Mouse (Mus musculus): ENCODE results near the gene Kdelr2. TPM values are rescaled to one million over a fixed set of nuclear protein-coding genes. Genes with fewer than 3 reads are reported as not detected.

The Kdelr2 gene
- polyA plus RNA-seq, 1 experiment from 2014 or later = 128 TPM

DNA sequence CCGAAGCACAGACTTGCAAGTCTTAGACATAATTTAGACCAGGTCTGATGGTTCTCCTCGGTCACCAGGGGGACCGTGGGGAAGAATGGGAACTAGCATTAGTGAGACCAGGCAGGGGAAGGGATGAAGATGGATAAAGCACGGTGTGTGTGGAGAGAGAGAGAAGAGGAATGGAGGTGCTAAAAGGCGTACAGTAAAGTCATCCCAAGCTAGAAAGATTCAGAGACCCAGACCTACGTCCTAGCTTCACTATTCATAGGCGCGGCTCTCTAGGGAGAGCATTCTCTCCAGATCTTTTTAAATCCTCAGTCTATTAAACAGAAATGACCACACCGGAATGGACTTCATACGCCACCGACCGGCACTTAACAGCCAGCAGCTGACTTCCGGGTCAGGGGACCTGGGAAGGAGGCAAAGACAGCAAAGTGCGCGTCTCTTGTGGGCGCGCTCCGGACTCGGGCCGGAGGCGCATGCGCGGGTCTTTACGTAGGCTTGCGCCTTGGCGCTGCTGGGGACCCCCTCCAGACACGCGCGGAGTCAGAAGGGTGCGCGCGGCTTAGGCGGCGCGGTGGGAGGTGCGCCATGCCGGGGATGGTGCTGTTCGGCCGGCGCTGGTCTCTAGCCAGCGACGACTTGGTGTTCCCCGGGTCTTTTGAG is 60.6 kb downstream of the Kdelr2 start, which contains the start of gene Daglb:
TSS of gene Daglb (plus strand) at position 485 of the 657 bp plus-strand sequence.
- Histone ChIP-seq H3K4me1 (peaks cover 16% of the 10 kb centered on the region), H3K4me2 (replicated peaks) (peak within 1 kb of the TSS; percentile 79), H3K27ac (replicated peaks) (peak within 1 kb of the TSS; percentile 58), H3K9me3 (no peaks in the 10 kb centered on the region), H3K36me3 (peaks cover 12% of the 10 kb centered on the region), H3K9ac (replicated peaks) (peak within 1 kb of the TSS; percentile 75), H3K4me3 (peak within 1 kb of the TSS; percentile 78), H3K27me3 (no peaks in the 10 kb centered on the region)
- 3% methylated on average over 43 of the region's 43 CpGs for whole genome bisulfite sequencing
- ATAC-seq (replicated peaks) = peak; percentile 98

DNA sequence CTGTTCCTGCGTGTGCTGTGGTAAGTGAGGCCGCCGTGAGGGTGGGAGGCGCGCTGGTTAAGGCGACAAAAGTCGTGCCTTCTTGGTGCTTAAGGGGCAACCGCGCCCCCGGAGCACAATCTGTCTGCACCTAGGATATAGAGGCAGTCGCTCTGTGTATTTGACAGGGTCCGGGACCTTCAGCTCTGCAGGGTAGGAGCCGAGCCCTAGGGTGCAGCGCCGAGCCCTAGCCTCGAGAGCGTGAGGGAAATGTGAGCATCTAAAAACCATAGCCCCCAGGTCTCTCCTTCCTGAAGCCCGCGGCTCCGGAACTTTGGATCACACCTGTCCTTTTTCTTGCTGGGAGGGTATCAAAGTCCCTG is 61.1 kb downstream of the Kdelr2 start:
- H3K27ac ChIP-seq (replicated peaks) = peak overlapping the region; percentile 58
- WGBS = under 1% methylated on average over 20 of the region's 20 CpGs
- peak; percentile 78; the same call in 1 of the 2 replicates for ATAC-seq (replicated peaks)

DNA sequence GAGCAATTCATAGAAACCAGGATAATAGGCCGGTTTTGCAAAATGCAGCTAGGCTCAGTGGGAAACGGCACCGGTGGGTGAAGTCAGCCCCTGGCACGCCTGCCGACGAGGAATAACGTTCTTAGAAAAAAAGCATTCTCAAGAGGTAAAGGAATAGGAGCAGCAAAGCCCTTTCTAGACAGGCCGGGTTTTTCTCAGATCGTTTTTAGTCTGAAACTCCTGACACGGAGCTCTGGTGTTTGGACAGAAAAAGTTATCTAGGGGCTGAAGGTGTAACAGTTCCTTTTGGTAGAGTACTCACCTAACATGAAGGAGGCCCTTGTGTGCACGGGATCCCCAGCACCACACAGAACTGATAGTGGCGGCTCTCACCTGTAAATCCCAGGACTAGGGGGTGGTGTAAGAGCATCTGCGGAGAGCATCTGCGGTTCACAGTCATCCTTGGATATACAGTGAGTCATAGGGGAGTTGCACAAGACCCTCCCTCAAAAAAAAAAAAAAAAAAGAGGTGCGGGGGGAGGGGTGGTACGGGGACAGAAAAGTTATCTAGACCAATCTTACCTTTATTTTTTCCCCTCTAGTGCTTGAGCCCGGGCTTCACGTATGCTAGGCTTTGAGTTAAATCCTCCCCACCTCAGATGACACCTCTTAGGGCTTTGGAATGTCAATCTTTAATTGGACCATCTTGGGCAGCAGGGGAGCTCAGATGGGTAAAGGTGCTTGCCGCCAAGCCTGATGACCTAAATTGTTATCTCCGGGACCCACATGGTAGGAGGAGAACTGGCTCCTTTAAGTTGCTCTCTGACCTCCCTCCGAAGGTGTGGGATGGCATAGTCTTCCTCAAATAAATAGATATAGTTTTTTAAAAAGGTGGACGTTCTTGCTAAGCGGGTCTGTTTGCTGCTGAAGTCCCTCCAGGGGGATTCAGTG is 61.8 kb downstream of the Kdelr2 start:
- ATAC-seq (replicated peaks) = no peak
- no peak overlapping the region for H3K27ac ChIP-seq (replicated peaks)
- WGBS = 36% methylated on average over 23 of the region's 23 CpGs

More for the DNA sequence above, 61.1 kb downstream of the Kdelr2 start:
- peak overlapping the region; percentile 78 for H3K4me3 ChIP-seq
- H3K9ac ChIP-seq (replicated peaks) = peak overlapping the region; percentile 75
- H3K27me3 ChIP-seq = no peaks in the 10 kb centered on the region
- peak overlapping the region; percentile 79 for H3K4me2 ChIP-seq (replicated peaks)
- peaks cover 16% of the 10 kb centered on the region for H3K4me1 ChIP-seq
- H3K36me3 ChIP-seq = peaks cover 18% of the 10 kb centered on the region
- H3K9me3 ChIP-seq = no peaks in the 10 kb centered on the region

DNA sequence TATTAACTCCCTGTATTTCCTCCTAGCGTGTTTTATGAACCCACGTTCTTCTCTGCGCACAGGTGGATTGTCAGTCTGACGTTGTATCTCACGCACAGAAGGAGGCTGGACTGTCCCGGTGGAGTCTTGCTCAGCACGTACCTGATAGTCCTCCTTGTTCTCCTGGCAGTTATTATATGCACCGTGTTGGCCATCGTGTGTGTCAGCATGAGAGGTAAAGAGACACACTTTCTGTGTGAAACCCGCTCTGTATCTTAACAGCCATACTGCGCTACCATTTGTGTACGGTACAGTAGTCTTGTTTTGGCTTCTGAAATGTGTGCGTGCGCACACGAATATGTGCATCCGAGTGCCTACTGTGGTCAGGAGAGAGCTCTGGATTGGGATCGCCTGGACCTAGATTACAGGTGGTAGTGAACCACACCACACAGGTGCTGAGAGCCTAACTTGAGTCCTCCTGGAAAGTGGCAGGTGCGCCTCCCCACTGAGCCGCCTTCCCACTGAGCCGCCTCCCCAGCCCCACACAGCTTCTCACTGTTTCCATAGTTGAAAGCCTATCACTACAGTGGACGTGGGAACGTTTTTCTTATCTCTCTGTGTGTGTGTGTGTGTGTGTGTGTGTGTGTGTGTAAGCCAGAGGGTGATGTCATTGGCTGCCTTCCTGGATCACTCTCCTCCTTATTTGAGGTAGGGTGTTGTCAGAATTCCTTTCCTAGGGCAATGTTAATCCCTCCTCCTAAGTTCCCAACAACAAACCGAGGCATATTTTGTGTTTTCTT is 63.4 kb downstream of the Kdelr2 start:
- H3K4me2 ChIP-seq (replicated peaks) = no peak overlapping the region
- H3K27ac ChIP-seq (replicated peaks) = no peak overlapping the region
- no peak for ATAC-seq (replicated peaks)
- no peaks in the 10 kb centered on the region for H3K9me3 ChIP-seq
- no peaks in the 10 kb centered on the region for H3K27me3 ChIP-seq
- peaks cover 27% of the 10 kb centered on the region for H3K36me3 ChIP-seq
- peaks cover 16% of the 10 kb centered on the region for H3K4me1 ChIP-seq
- 93% methylated on average over 23 of the region's 23 CpGs for WGBS
- H3K4me3 ChIP-seq = no peak overlapping the region
- no peak overlapping the region for H3K9ac ChIP-seq (replicated peaks)

More for the DNA sequence above, 61.8 kb downstream of the Kdelr2 start:
- Histone ChIP-seq H3K9ac (replicated peaks) (peak overlapping the region; percentile 75), H3K4me2 (replicated peaks) (peak overlapping the region; percentile 79), H3K36me3 (peaks cover 21% of the 10 kb centered on the region), H3K4me1 (peaks cover 16% of the 10 kb centered on the region), H3K27me3 (no peaks in the 10 kb centered on the region), H3K4me3 (peak overlapping the region; percentile 78), H3K9me3 (no peaks in the 10 kb centered on the region)

DNA sequence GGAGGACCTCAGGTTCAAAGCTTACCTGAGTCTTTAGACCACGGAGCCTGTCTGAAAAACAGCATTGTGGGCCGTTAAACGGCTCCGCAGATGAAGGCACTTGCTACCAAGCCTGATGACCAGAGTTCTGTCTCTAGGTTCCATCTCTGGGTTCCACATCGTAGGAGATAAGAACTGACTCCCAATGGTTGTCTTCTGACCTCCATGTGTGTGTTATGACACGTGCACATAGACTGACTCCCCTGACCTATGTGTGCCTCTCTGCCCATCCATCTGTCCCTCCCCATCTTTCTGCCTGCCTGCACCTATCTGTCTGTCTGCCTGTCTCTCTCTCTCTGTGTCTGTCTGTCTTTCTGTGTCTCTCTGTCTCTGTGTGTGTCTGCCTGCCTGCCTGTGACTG is 64.3 kb downstream of the Kdelr2 start:
- no peak overlapping the region for H3K4me2 ChIP-seq (replicated peaks)
- no peaks in the 10 kb centered on the region for H3K9me3 ChIP-seq
- no peak overlapping the region for H3K9ac ChIP-seq (replicated peaks)
- no peak overlapping the region for H3K4me3 ChIP-seq
- H3K27ac ChIP-seq (replicated peaks) = no peak overlapping the region
- H3K4me1 ChIP-seq = peaks cover 16% of the 10 kb centered on the region
- ATAC-seq (replicated peaks) = no peak
- WGBS = 92% methylated on average over 6 of the region's 6 CpGs
- H3K36me3 ChIP-seq = peaks cover 28% of the 10 kb centered on the region
- no peaks in the 10 kb centered on the region for H3K27me3 ChIP-seq

DNA sequence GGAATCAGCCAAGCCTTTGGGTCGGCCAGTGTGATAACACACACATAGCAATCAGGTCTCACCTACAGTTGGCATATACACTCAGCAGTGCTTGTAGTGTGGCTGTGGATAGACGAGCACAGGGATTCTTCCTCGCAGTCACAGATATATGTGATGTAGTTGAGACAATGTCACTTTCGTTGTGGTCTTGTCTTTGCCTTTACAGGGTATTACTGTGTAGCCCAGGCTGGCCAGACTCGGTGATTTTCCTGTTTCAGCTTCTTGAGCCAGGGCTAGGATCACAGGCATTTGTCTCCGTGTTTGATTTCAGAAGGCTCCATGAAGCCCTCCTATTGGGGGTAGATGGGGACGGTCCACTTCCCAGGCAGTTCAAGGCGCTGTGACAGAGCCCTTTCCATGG is 66.0 kb downstream of the Kdelr2 start:
- Histone ChIP-seq H3K9me3 (no peaks in the 10 kb centered on the region), H3K36me3 (peaks cover 42% of the 10 kb centered on the region), H3K27ac (replicated peaks) (no peak overlapping the region), H3K4me1 (peaks cover 10% of the 10 kb centered on the region), H3K27me3 (no peaks in the 10 kb centered on the region), H3K4me2 (replicated peaks) (no peak overlapping the region), H3K9ac (replicated peaks) (no peak overlapping the region), H3K4me3 (no peak overlapping the region)
- WGBS = 96% methylated on average over 8 of the region's 8 CpGs
- no peak for ATAC-seq (replicated peaks)

DNA sequence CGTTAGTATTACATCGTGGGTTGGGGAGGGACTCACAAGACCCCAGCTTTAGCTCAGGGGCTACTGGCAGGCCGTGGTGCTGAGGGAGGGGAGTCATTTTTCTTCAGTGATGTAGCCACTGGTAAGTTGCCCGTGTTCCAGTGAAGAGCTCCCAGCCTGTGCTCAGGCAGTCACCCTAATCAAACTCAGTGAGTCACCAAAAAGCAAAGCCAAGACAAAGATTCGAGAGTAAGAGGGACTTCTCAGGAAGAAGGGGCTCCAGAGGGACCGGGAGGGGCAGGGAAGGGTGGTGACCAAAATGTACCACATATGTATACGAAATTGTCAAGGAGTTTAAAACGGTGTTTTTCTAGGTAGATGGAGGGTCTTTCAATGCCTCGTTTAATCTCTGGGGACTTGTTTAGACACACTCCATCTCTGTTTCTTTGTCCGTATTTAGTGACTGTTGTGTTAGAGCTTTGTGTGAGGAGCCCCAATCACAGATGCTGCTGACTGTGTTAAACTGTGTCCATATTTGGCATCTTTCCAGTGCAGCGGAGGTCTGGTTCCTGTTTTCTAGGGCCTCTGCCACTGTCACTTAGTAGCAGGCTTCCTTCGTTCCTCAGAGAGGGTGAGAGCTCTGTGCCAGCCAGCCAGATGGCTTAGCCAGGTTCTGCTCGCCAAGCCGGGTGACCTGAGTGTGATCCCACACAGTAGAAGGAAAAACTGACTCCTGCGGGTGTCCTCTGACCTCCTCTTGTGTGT is 67.0 kb downstream of the Kdelr2 start:
- Histone ChIP-seq H3K27me3 (no peaks in the 10 kb centered on the region), H3K9me3 (no peaks in the 10 kb centered on the region), H3K4me1 (peaks cover 5% of the 10 kb centered on the region), H3K9ac (replicated peaks) (no peak overlapping the region), H3K4me2 (replicated peaks) (no peak overlapping the region), H3K4me3 (no peak overlapping the region), H3K27ac (replicated peaks) (peak overlapping the region; percentile 19), H3K36me3 (peaks cover 51% of the 10 kb centered on the region)
- WGBS = 72% methylated on average over 15 of the region's 15 CpGs
- ATAC-seq (replicated peaks) = no peak

DNA sequence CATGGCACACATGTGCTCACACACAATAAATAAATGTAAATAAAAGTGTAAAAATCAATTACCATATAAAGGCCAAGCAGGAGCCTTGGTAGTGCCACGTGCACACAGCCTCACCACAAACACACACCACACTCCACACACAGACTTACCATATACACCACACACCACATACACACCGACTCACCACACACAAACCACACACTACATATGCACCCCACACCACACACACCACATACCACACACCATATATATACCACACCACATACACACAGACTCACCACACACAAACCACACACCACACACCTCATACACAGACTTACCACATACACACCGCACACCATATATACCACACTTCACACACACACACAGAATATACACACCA is 67.5 kb downstream of the Kdelr2 start:
- 97% methylated on average over 3 of the region's 3 CpGs for WGBS
- H3K36me3 ChIP-seq = peaks cover 57% of the 10 kb centered on the region

More for the DNA sequence above, 67.5 kb downstream of the Kdelr2 start:
- no peak for ATAC-seq (replicated peaks)
- H3K4me3 ChIP-seq = no peak overlapping the region
- H3K4me2 ChIP-seq (replicated peaks) = no peak overlapping the region
- H3K27ac ChIP-seq (replicated peaks) = no peak overlapping the region; the same call in 1 of the 2 replicates
- H3K9ac ChIP-seq (replicated peaks) = no peak overlapping the region
- H3K9me3 ChIP-seq = no peaks in the 10 kb centered on the region
- H3K4me1 ChIP-seq = no peaks in the 10 kb centered on the region; the same call in 1 of the 2 replicates
- H3K27me3 ChIP-seq = no peaks in the 10 kb centered on the region

Other genes with a start within 250 kb of the Kdelr2 start
- 16.2 and 17.5 TPM in 2 replicates for gene Rbak, start 223.1 kb upstream of the Kdelr2 start, polyA plus RNA-seq (2015; fragmentation: Nextera tagmentation; extraction: Ambion mirVana)
- not detected in 2 replicates for gene Spdye4b, start 222.8 kb upstream of the Kdelr2 start, polyA plus RNA-seq (2015; fragmentation: Nextera tagmentation; extraction: Ambion mirVana)
- not detected in 2 replicates for gene Spdye4a, start 176.9 kb upstream of the Kdelr2 start, polyA plus RNA-seq (2015; fragmentation: Nextera tagmentation; extraction: Ambion mirVana)
- gene Zfp12, start 168.7 kb upstream of the Kdelr2 start, polyA plus RNA-seq (2015; fragmentation: Nextera tagmentation; extraction: Ambion mirVana) = 27.1 and 28.8 TPM in 2 replicates
- 12.7 and 13.6 TPM in 2 replicates for gene Zfp316, start 133.8 kb upstream of the Kdelr2 start, polyA plus RNA-seq (2015; fragmentation: Nextera tagmentation; extraction: Ambion mirVana)
- gene Zfp853, start 110.2 kb upstream of the Kdelr2 start, polyA plus RNA-seq (2015; fragmentation: Nextera tagmentation; extraction: Ambion mirVana) = 0.08 TPM in 1 of 2 replicates, not detected in the other
- 47.9 and 50.4 TPM in 2 replicates for gene E130309D02Rik, start 88.5 kb upstream of the Kdelr2 start, polyA plus RNA-seq (2015; fragmentation: Nextera tagmentation; extraction: Ambion mirVana)
- gene Zdhhc4, start 74.6 kb upstream of the Kdelr2 start, polyA plus RNA-seq (2015; fragmentation: Nextera tagmentation; extraction: Ambion mirVana) = 73.5 and 75.0 TPM in 2 replicates
- gene Grid2ip, start 46.5 kb upstream of the Kdelr2 start, polyA plus RNA-seq (2015; fragmentation: Nextera tagmentation; extraction: Ambion mirVana) = 0.42 and 0.88 TPM in 2 replicates
- gene Daglb, start 60.7 kb downstream of the Kdelr2 start, polyA plus RNA-seq (2015; fragmentation: Nextera tagmentation; extraction: Ambion mirVana) = 16.2 and 16.5 TPM in 2 replicates
- 396 and 402 TPM in 2 replicates for gene Rac1, start 124.2 kb downstream of the Kdelr2 start, polyA plus RNA-seq (2015; fragmentation: Nextera tagmentation; extraction: Ambion mirVana)
- 38.4 and 42.6 TPM in 2 replicates for gene Cyth3, start 218.6 kb downstream of the Kdelr2 start, polyA plus RNA-seq (2015; fragmentation: Nextera tagmentation; extraction: Ambion mirVana)